Mouse (Mus musculus) midbrain, embryonic 16.5 days (tissue): Measurements from ENCODE around the gene Btc. TPM values are rescaled to one million over a fixed set of nuclear protein-coding genes. Genes with fewer than 3 reads are reported as not detected.

Experiments used
- ATAC-seq: fragments of 200-750 bp; cut with Nextera tagmentation; 2 replicates; pipeline ENCODE4 v1.8.0; 2017; ENCODE audit warnings: moderate TSS enrichment
- H3K27ac ChIP-seq: fragments of 300-500 bp; sonication (generic); 2 replicates; pipeline ENCODE4 v1.5.1; 2014; ENCODE audit warnings: mild to moderate bottlenecking, low read length, mixed read lengths
- H3K27me3 ChIP-seq: fragments of 300-500 bp; sonication (generic); 2 replicates; pipeline ENCODE4 v1.6.1; 2014; ENCODE audit warnings: low read depth, low read length, mixed read lengths; ENCODE audit not compliant: control insufficient read depth, insufficient read depth
- H3K36me3 ChIP-seq: fragments of 300-500 bp; sonication (generic); 2 replicates; pipeline ENCODE4 v1.6.1; 2014; ENCODE audit warnings: mild to moderate bottlenecking, low read length, moderate library complexity, mixed read lengths; ENCODE audit not compliant: control insufficient read depth, insufficient read depth
- H3K4me1 ChIP-seq: fragments of 300-500 bp; sonication (generic); 2 replicates; pipeline ENCODE4 v1.6.1; 2014; ENCODE audit warnings: mild to moderate bottlenecking, low read length, mixed read lengths; ENCODE audit not compliant: control insufficient read depth, insufficient read depth
- H3K4me2 ChIP-seq: fragments of 300-500 bp; sonication (generic); 2 replicates; pipeline ENCODE4 v1.6.1; 2014; ENCODE audit warnings: mild to moderate bottlenecking, low read length, mixed read lengths
- H3K4me3 ChIP-seq: fragments of 300-500 bp; sonication (generic); 2 replicates; pipeline ENCODE4 v1.5.1; 2014; ENCODE audit warnings: low read depth, mild to moderate bottlenecking, low read length, moderate library complexity, mixed read lengths
- H3K9ac ChIP-seq: fragments of 300-500 bp; sonication (generic); 2 replicates; pipeline ENCODE4 v1.6.1; 2014; ENCODE audit warnings: low read depth, low read length, mixed read lengths
- H3K9me3 ChIP-seq: fragments of 300-500 bp; sonication (generic); replicated peaks from 2 replicates; pipeline ENCODE4 v1.6.1; 2014; ENCODE audit warnings: mild to moderate bottlenecking, low read length, mixed read lengths; ENCODE audit not compliant: control insufficient read depth, poor library complexity, severe bottlenecking
- WGBS: fragments of 180-500 bp; shearing (Covaris S2); extraction: QIAGEN DNeasy Blood & Tissue Kit; methylation state at CpG from one replicate; pipeline ENCODE4 v1.1.7; 2014; 5-methylcytosine and 5-hydroxymethylcytosine counted together
- polyA plus RNA-seq: library from polyadenylated mRNA; unstranded; fragments of >200 nt; fragmentation: Nextera tagmentation; extraction: Ambion mirVana; gene quantifications from 2 replicates; pipeline ENCODE4 v1.2.1, GENCODE M21; 2015

Btc gene
- polyA plus RNA-seq: 0.18 and 0.39 TPM in 2 replicates

DNA sequence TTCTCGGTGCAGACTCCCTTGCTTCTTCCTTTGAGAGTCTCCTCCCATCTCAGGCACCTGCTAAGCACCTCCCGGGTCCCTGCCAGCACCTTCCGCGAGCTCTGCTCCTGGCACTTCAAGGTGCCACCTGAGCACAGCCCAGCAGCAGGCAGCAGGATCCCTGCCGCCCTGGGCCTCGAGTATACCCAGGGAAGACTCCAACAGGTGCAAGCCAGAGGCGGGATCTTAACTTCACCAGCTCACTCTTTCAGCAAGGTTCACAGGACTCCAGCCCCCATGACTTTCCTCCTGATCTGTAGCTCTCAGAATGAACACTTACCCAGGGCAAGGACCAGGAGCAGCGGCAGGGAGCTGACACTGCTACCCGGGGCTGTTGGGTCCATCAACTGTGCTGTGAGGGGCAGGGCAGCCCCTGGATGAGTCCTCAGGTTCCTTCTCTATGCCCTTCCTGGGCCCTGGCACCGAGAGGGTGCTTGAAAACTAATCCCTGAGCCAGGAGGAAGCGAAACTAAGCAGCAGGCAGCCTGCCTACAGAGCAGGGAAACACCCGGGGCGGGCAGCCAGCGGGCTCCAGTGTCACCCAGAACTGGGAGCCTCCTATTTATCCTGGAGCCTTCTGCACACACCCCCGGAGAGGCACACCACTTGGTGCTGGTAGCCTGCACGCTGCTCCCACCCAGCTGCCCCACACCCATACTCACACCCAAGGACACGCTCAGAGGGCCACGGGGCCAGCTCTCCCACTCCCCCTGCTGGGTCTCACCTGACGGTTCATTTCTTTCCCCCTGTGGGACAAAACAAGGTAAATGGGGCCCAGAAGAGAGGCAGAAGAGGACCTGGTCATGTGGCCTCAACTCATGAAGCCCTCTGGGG lies at the start of gene Btc:
Gene Btc (minus strand): TSS at position 656 of the 873 bp plus-strand sequence.
- no peak within 1 kb of the TSS; the same call in 1 of the 2 replicates for H3K9ac ChIP-seq
- 22% methylated on average over 19 of the region's 19 CpGs for WGBS

DNA sequence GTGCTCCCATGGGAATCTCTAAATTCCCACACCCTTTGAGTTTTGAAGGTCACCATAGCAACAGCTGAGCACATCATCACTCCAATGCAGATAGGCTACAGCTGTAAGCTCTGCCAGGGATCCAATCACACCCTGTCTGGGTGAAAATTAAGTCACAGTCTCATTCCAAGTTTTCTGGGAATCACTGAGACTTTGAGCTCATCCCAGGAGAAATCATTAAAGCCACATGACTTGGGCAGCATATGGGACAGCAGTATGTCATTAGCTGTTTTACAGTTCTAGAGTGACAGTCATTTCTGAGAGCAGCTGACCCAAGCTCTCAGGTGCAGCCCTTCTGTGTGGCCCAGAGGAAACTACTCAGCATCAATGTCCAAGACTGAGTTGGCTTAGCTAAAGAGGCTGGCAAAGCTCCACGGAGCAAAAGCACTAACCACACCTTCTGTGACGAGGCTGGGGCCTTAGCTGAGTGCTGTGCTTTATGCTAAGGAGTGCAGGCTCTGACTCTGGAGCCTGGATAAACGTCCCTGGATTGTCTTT lies 42.3 kb upstream of the Btc start:
- Histone ChIP-seq H3K27ac (0 out of 2 replicates have a peak overlapping the region, but pooled peaks have one; percentile 26), H3K27me3 (no peaks in the 10 kb centered on the region), H3K36me3 (no peaks in the 10 kb centered on the region), H3K4me1 (peaks cover 3% of the 10 kb centered on the region; the same call in 1 of the 2 replicates), H3K9ac (no peak overlapping the region), H3K4me3 (no peak overlapping the region), H3K9me3 (no peaks in the 10 kb centered on the region), H3K4me2 (no peak overlapping the region)
- 39% methylated on average over 3 of the region's 3 CpGs for WGBS
- ATAC-seq: peak; percentile 90

More for the DNA sequence above, at the start of gene Btc:
- Histone ChIP-seq H3K4me1 (0 out of 2 replicates have a peak, but pooled peaks cover 4% of the 10 kb centered on the region), H3K36me3 (no peaks in the 10 kb centered on the region), H3K4me2 (peak within 1 kb of the TSS; percentile 49), H3K27ac (no peak within 1 kb of the TSS), H3K9me3 (no peaks in the 10 kb centered on the region), H3K4me3 (peak within 1 kb of the TSS; percentile 20), H3K27me3 (no peaks in the 10 kb centered on the region)
- ATAC-seq: peak; percentile 78

DNA sequence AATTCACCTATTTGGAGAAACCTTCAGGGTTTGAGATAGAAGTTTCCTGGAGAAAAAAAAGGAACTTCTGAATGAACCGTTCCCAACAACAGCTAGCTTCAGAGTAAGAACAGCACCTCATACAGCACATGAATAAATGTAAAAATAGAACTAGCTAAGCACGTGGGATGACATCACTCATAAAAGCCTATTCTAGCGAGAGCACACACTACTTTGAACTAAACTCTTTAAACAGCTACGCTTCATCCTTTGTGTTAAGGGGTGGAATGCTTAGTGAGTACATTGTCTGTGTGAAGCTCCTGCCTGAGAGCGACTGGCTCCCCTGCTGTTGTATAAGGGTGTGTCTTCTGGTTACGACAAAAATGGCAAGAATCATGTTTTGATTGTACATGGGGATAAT lies 33.8 kb upstream of the Btc start:
- H3K27ac ChIP-seq: no peak overlapping the region
- H3K27me3 ChIP-seq: no peaks in the 10 kb centered on the region
- no peak overlapping the region for H3K4me3 ChIP-seq
- H3K9ac ChIP-seq: no peak overlapping the region
- no peaks in the 10 kb centered on the region for H3K9me3 ChIP-seq
- no peaks in the 10 kb centered on the region for H3K36me3 ChIP-seq
- no peaks in the 10 kb centered on the region for H3K4me1 ChIP-seq
- no peak overlapping the region for H3K4me2 ChIP-seq
- ATAC-seq: no peak
- WGBS: 43% methylated on average over 6 of the region's 6 CpGs

DNA sequence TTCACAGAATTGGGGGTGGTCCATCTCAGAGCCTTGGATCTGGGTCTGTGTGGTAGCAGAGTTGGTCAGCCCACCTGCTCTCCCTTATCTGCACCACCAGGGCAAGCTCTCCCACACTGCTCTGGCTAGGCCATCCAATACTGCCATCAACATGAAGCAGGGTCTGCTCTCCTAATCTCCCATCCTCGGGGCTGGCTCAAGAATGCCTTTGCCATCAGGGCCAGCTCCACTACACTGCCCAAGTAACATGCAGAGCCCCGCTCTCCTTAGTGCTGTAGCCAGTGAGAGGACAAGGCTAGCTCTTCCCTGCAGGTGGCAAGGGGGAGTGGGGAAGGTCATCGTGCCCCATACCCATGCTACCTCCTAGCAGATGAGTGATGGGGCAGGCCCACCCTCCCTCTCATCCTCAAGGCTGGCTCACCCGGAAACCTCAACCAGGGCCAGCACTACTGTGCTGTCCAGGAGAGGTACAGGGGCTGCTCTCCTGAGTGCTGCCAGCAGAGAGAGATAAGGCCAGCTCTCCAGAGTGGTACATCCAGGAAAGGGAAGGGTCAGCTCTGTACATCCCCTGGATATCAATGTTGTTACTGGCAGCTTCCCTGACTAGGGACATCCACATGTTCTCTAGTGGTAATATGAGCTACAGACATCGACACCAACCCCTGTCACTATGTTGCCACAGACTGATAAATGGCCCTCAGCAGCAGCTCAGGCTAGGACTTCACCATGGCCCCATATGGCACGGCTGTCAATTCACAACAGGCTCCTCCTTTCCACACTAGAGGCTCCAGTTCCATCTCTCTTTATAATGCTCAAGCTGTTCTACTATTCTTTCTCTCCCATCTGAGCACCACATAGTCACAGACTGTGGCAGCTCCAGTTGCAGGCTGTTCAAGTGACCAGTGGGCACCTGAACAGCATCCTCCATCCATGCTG lies 32.2 kb upstream of the Btc start:
- 87% methylated on average over 6 of the region's 6 CpGs for WGBS
- Histone ChIP-seq H3K9me3 (no peaks in the 10 kb centered on the region), H3K36me3 (no peaks in the 10 kb centered on the region), H3K4me1 (no peaks in the 10 kb centered on the region), H3K4me2 (no peak overlapping the region), H3K27ac (no peak overlapping the region), H3K9ac (no peak overlapping the region), H3K27me3 (no peaks in the 10 kb centered on the region; the same call in 1 of the 2 replicates), H3K4me3 (no peak overlapping the region)
- no peak for ATAC-seq

- 50% methylated on average over 8 of the region's 8 CpGs for WGBS
- Histone ChIP-seq H3K9me3 (no peaks in the 10 kb centered on the region), H3K4me3 (no peak overlapping the region), H3K36me3 (no peaks in the 10 kb centered on the region), H3K27ac (no peak overlapping the region), H3K9ac (no peak overlapping the region), H3K27me3 (no peaks in the 10 kb centered on the region; the same call in 1 of the 2 replicates), H3K4me2 (no peak overlapping the region), H3K4me1 (no peaks in the 10 kb centered on the region)
- ATAC-seq: no peak
Measured at GRCm38 (mm10) chr5:91428547-91428946, 25.8 kb upstream of the Btc start.

DNA sequence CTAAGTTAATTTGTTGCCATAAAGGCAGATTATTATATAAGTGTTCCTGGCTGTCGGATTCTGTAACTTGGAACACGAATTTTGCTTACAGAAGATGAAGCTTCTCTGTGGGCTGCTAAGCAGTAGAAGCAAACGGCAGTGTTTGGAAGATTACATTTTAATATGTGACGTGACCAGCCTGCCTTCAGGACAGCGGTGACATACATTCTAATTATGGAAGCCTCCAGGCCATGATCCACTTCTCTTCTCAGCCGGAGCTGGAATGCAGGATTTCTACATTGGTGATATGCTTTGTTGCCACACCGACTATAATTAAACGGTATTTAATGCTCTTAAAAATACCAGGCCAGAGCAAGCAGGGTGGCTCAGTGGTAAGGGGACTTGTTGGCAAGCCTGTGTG lies 11.0 kb upstream of the Btc start:
- WGBS: 85% methylated on average over 8 of the region's 8 CpGs
- Histone ChIP-seq H3K9ac (no peak overlapping the region), H3K27me3 (no peaks in the 10 kb centered on the region), H3K27ac (no peak overlapping the region), H3K36me3 (no peaks in the 10 kb centered on the region), H3K9me3 (0 out of 2 replicates have a peak, but pooled peaks cover 6% of the 10 kb centered on the region), H3K4me3 (no peak overlapping the region), H3K4me1 (no peaks in the 10 kb centered on the region), H3K4me2 (no peak overlapping the region)
- no peak for ATAC-seq

GRCm38 (mm10) chr5:91404263-91404662 lies 1.5 kb upstream of the Btc start:
- WGBS: 90% methylated on average over 5 of the region's 5 CpGs
- no peak overlapping the region for H3K27ac ChIP-seq
- no peak overlapping the region for H3K4me2 ChIP-seq
- no peaks in the 10 kb centered on the region for H3K27me3 ChIP-seq
- H3K4me1 ChIP-seq: 0 out of 2 replicates have a peak, but pooled peaks cover 4% of the 10 kb centered on the region
- no peak overlapping the region for H3K9ac ChIP-seq
- H3K4me3 ChIP-seq: no peak overlapping the region
- ATAC-seq: no peak
- no peaks in the 10 kb centered on the region for H3K36me3 ChIP-seq
- H3K9me3 ChIP-seq: no peaks in the 10 kb centered on the region

GRCm38 (mm10) chr5:91403281-91403680 lies 487 bp upstream of the Btc start:
- no peak overlapping the region for H3K4me3 ChIP-seq
- H3K4me2 ChIP-seq: no peak overlapping the region
- 0 out of 2 replicates have a peak, but pooled peaks cover 4% of the 10 kb centered on the region for H3K4me1 ChIP-seq
- no peak overlapping the region for H3K27ac ChIP-seq
- whole genome bisulfite sequencing: 86% methylated on average over 4 of the region's 4 CpGs
- no peaks in the 10 kb centered on the region for H3K27me3 ChIP-seq
- H3K9ac ChIP-seq: no peak overlapping the region
- no peak for ATAC-seq
- H3K36me3 ChIP-seq: no peaks in the 10 kb centered on the region
- H3K9me3 ChIP-seq: no peaks in the 10 kb centered on the region
